Mouse (Mus musculus): ENCODE data around the gene Pax9. TPM values are rescaled to one million over a fixed set of nuclear protein-coding genes. Genes with fewer than 3 reads are reported as not detected.

Pax9 gene
- total RNA-seq (2021) = under 1 TPM in 1 of 2 experiments, not detected in 1; 0.05 TPM
- long read RNA-seq, experiment 1 = 0 reads
- long read RNA-seq, experiment 2 = 0 reads

GRCm38 (mm10) chr12:56691427-56692079 lies at the start of gene Pax9:
Gene Pax9, plus strand, starts transcription at chr12:56691767.
- no peak for DNase-seq

- no peak for DNase-seq
These were observed 22.0 kb upstream of the Pax9 start for GRCm38 (mm10) chr12:56669451-56670122.

DNA sequence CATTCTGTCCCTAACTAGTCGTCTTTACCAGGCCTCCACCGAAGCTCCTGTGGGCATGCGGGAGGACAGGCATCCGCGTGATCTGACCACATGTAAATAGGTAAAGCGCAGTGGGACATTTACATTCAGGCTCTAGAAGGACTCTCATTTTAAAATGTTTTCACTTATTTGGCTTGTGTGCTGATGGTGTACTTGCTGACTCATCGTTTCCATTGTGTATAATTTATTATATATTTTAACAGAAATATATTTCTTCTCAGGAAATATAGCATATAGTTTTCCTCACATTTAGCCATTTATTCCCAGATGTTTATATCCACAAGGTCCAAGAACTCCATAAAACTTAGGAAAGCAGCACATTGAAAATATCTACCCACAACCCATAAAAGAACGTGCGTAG lies 20.8 kb upstream of the Pax9 start:
- DNase-seq = no peak

DNA sequence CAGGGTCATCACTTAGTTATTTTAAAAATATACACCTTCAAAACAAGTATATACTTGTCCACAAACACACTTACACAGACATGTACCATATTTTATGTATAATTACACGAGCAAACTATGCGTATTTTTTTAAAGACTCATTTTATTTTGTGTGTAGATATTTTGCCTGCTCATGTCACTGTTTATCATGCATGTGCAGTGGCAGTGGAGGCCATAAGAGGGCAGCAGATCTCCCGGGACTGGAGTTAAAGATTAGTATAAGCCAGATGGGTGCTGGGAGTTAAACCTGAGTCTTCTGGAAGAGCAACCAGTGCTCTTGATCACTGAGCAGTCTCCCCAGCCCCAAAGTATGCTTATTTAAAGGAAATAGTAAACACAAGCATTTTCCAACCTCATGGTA lies 16.8 kb upstream of the Pax9 start:
- no peak for DNase-seq

DNA sequence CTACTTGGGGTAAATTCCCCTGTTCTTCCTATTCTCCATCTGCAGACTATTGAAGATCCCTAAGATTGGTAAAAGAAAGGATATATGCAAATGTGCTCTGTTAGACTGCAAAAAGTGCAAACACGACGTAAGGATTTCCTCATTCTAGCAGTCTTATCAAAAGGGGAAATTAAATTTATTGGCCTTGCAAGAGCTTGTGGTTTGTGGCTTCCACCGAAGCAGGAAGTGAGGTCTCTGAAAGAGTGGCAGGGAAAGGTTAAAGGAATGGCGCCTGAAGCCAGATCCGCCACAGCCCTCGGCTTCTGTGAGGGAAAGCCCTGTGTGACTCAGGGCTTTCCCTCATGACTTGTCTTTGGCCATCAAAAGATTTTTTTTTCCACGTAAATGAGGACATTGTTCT lies 13.9 kb upstream of the Pax9 start:
- no peak for DNase-seq

DNA sequence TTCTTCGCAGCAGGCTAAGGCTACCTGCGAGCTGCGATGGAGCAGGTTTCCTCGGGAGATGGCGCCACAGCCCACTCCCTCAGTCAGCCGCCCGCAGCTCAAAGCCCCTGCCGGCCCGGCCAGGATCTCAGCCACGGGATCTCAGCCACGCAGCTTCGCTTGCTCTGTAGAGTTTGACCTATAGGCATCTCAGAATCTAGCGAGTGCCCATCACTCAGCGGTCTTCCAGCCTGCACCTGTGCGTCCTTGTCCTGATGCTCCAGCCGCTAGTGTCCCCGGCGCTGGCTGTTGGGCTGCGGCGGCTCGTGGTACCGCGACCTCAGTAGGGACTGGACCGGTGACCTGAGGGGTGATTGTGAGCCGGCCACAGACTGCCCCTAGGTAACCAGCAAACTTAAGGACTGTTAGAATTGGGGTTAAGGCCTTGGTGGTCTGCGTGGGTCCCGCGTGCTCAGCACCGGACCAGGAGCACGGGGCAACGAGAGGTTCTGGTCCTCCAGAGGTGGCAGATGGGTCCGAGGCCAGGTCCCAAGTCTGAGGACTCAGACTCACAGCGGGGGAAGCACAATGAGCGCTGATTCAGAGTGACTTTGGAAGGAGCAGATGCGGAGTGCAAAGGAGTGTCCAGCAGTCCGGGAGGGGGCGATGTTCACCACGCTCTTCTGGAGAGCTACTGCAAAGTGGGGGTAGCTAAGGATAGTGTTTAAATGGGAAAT lies 10.3 kb upstream of the Pax9 start:
- no peak for DNase-seq

- DNase-seq = no peak
These were observed 3.7 kb upstream of the Pax9 start for GRCm38 (mm10) chr12:56687640-56688481.

DNA sequence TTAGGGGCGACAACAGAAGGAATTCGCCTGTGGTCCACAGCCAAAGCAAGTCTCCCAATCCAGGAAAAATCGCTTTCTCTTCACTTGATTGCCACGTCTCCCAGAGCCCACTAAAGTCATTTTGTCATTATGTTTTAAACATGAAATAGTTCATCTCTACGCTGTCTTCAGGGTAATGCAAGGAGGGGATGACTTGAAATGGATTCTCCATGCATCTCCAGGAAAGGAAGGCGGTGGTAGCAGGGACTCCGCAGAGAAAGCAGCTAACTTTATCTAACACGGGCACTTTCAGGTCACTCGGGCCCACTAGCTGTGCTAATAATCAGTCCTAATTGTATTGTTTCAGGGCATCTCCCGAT lies 3.1 kb upstream of the Pax9 start:
- no peak for DNase-seq

DNA sequence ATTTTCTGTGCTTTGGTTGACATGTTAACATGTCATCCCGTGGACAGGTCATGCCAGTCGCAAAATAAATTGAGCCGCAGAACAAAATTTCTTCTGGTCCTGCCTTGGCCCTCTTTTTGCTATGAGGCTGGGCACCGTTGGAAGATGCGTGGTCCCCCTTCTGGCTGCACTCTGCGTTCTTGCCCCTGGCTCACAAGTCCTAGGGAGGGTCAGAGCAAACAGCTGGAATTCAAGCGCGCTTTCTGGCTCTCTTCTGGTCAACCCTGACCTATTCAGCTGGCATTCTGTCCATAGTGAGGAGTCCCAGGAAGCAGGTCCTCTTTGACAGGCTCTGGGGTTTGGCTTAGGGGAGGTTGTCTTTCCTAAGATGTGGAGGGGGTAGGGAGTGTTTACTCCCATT lies 2.6 kb upstream of the Pax9 start:
- no peak for DNase-seq

- DNase-seq = no peak
These were observed 2.2 kb upstream of the Pax9 start for GRCm38 (mm10) chr12:56689331-56689730.

- DNase-seq = no peak
These were observed 1.8 kb upstream of the Pax9 start for GRCm38 (mm10) chr12:56689736-56690135.

DNA sequence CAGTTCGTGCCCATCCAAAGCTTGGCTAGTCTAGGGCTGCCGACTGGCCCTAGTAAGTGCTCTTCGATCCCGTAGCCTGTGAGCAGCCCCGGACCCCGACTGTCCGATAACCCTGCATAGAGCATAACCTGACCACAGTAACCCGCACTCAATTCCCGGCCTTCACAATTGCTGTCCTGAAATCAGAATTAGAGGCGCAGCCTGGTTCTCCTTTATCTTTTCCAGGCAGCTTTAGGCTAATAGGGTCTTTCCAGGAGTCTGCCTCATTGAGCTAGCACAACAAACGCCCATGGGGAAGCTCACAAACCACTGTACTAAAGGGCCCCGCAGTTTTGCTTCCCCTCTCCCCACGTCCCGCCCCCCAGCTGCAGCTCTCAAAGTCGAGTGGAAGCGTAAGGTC lies 1.2 kb upstream of the Pax9 start:
- DNase-seq = no peak

- DNase-seq = no peak
These were observed 566 bp upstream of the Pax9 start for GRCm38 (mm10) chr12:56691001-56691400.

DNA sequence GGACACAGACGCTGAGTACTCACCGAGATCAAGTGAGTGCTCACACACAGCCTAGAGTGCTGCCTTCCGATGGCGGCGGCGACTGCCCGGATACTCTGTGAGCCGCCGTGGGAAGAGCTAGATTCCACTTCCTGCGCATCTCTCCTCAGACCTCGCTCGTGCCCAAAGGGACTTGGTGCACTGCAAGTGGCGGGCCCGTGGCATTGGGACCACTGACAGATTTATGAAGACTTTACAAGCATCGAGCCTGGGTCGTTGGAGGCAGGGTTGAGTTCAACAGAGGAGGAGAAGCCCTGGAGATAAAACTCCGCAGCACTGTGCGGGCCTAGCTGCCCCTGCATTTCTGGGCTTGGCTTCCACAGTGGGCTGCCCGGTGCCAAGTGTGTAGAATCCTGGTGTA lies 969 bp downstream of the Pax9 start:
- no peak for DNase-seq

GRCm38 (mm10) chr12:56693411-56694098 lies 2.0 kb downstream of the Pax9 start:
- DNase-seq = no peak

GRCm38 (mm10) chr12:56694361-56694760 lies 2.8 kb downstream of the Pax9 start:
- DNase-seq = no peak

DNA sequence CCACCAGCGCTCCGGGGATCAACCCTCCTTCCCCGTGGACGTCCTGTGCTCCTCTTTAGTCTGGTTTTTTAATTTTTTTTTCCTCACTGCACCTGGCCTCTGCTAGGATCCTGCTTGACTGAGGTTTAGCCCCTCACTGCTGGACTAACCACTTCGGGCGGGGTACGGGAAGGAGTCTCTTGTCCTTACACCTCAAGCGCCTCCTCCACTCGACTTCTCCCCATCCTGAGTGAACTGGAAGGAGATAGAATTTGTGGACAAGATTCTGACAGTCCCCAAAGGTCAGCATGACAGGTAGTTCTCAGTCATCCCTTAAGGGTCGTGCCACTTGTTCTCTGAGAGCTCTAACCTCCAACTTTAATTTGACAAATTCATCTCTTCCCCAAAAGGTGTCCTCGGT lies 3.4 kb downstream of the Pax9 start:
- no peak for DNase-seq

GRCm38 (mm10) chr12:56695358-56696173 lies 4.0 kb downstream of the Pax9 start:
- DNase-seq = peak; percentile 54

DNA sequence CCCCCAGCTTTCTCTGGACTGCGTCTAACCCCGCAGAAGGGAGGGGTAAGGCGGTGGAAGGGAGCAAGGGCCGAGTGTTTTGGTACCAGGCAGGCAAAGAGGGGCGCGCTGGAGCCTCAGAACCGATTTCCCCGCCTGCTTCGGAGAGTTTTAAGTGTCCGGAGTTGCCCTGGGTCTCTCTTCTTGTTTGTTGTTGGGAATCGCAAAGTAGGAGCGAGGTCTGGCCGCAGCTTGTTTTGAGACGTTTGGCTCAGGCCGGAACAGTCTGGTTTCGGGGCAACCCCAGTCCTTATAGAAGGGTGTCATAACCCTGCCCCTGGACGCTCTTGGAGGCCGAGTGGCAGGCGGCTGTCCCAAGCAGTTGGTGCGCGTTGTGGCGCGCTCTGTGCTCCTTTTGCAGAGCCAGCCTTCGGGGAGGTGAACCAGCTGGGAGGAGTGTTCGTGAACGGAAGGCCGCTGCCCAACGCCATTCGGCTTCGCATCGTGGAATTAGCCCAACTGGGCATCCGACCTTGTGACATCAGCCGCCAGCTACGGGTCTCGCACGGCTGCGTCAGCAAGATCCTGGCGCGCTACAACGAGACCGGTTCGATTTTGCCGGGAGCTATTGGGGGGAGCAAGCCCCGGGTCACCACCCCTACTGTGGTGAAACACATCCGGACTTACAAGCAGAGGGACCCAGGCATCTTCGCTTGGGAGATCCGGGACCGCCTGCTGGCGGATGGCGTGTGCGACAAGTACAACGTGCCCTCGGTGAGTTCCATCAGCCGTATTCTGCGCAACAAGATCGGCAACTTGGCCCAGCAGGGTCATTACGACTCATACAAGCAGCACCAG lies 4.8 kb downstream of the Pax9 start:
- no peak for DNase-seq

Data from gastrocnemius, postnatal 25 days (tissue).